Mouse (Mus musculus) monocyte, adult 5-6 weeks (primary cell): ENCODE measurements around the gene Junb. TPM values are rescaled to one million over a fixed set of nuclear protein-coding genes. Genes with fewer than 3 reads are reported as not detected.
A peak's percentile ranks its signal among the peaks of the same experiment; 100 is the strongest.

Experiments
- ATAC-seq: fragments of 153-309, 156-312 bp; replicated peaks from 2 replicates; pipeline ENCODE4 v1.8.0; 2017; ENCODE audit warnings: mild to moderate bottlenecking; ENCODE audit not compliant: low TSS enrichment, insufficient number of reproducible peaks, severe bottlenecking, poor library complexity, low FRiP score
- total RNA-seq: library from RNA; stranded (forward); fragments of 200-1000, 200-491, 200-594 nt; gene quantifications from 3 replicates; pipeline ENCODE4 v1.2.3, GENCODE M21; 2017

The Junb gene
- total RNA-seq, 1 experiment from 2014 or later = 444 TPM

- ATAC-seq = peak; percentile 25
These were observed 2.3 kb downstream of the Junb start for GRCm38 (mm10) chr8:84976031-84976762.

DNA sequence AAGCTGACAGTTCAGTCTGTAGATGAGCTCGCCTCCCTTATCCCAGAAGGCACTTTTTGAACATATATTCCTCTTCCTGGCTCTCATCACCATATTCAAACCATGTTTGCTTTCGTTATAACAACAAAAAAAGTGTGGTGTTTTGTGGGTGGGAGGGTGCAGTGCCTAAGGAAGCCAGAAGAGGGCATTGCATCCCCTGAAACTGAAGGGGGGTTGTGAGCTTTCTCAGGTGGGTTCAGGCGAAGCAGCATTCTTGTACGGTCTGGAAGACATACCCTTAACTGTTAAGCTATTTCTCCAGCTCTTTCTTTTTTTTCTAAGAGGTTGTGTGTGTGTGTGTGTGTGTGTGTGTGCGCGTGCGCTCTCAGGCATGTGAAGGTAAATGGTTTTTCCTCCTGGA, 3.1 kb downstream of the Junb start:
- no peak for ATAC-seq

DNA sequence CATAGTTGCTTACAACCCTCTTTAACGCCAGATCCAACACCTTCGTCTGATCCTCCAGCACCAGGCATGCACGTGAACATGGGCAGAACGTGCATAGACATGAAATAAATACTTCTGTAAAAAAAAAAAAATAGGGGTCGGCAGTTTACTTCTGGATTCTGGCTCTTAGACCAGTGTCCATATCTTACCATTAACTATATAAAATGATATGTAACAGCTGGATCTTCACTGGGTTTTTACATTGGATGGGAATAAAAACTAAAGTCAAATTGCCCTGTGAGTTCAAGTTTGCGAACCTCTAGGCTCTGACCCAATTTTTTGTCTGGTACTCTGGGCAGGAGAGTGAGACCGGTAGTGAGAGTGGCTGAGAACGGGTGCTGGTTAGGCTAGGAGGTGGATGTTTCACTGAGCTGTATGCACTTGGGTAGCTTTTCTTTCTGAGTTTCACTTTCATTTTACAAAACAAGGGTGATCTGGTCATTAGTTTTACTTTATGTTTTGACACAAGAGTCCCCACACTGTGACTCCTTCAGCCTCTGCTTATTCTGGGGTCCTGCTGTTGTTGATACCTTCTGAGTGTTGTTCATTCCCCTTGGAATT, 3.9 kb downstream of the Junb start:
- ATAC-seq = no peak

DNA sequence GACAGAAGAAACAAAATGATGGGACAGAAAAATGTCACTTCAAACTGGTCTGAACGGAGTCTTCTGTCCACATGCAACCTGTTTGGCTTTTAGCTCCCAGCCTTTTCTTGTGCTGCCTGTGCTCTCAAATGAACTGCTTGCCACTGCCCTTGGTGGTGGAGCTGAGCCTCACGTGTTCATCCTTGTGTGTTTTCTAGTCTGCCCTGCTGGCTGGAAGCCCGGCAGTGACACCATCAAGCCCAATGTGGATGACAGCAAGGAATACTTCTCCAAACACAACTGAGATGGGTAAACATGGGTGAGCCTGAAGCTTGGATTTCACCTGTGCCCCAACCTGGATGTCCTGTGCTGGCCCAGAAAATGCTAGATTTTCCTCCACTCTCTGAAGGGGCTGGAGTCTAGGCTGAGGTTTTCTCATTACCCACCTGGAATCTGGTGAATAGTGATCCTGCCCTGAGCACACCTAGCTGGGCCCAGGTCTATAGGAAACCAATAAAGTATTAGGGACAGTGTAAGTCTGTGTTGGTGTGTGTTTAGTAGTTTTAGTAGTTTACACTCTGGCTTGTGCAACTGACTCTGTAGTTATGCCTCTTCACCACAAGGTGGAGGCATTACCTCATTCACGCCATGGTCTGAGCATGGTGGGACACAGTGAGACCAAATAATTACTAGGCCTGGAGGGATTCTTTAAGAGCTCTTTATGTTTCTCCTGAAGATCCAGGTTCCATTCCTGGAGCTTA, 4.5 kb downstream of the Junb start:
- ATAC-seq = 0 out of 2 replicates have a peak, but pooled peaks have one; percentile 15

GRCm38 (mm10) chr8:84973079-84973478, 5.4 kb downstream of the Junb start:
- no peak for ATAC-seq

GRCm38 (mm10) chr8:84970913-84971312, 7.6 kb downstream of the Junb start:
- ATAC-seq = no peak

DNA sequence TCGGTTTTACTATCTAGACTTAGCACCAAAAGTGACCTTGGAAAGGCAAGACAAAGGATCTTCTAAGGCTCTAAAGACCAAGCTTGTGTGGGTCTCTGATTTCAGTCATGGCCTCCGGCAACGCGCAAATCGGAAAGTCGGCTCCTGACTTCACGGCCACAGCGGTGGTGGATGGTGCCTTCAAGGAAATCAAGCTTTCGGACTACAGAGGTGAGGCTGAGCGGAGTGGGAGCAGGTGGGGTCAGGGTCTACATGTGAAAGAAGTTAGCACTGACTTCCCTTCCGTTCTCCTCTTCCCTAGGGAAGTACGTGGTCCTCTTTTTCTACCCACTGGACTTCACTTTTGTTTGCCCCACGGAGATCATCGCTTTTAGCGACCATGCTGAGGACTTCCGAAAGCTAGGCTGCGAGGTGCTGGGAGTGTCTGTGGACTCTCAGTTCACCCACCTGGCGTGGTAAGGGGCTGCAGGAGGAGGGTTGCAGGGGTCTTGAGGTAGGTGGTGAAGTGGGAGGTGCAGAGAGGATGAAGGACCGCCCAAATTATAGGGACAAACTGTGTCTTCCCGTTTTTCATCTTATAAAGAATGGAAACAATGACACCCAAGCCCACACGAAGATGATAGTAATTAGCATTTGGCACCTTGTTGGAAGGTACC, 8.3 kb downstream of the Junb start:
- no peak for ATAC-seq

GRCm38 (mm10) chr8:84969241-84970134, 9.0 kb downstream of the Junb start, which contains the start of the genes Gm49661, Prdx2 and Rnaseh2a:
Gm49661 (minus strand) TSS chr8:84969433.
Prdx2 (plus strand) TSS chr8:84969587.
Rnaseh2a (minus strand) TSS chr8:84969767.
- ATAC-seq = no peak

- 0 out of 2 replicates have a peak, but pooled peaks have one; percentile 10 for ATAC-seq
These were observed 9.9 kb downstream of the Junb start for GRCm38 (mm10) chr8:84968650-84969049.

DNA sequence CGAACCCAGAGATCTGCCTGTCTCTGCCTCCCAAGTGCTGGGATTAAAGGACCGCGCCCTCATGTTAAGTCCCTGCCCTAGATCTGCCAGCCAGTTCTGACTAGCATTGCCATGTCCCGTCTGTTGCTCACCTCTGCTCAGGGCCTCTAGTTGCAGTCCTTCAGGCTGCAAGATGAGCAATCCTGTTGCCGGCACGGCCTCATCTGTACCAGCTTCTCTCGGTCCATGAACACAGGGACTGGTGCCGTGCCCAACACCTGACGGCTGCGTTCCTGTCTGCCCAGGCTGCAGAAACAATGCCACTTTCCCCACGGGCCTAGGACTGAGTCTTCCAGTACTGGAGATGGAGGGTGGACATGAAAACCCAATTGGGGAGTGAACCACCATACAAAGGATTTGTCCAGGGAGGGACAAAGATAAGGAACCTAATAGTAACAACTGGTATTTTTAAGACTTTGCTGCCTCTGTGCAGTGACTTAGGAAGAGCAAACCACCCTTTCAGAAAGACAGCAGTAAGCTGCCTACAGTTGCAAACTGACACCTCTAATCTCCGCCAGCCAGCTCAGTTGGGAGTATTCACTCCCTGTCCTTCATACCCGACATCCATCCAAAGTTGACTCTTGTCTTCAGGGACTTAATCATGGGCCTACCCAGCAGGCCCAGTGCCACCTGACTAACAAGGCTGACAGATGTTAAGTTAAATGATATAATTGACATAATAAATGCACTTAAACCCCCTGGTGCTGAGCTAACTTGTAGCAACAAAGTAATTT, 10.8 kb downstream of the Junb start:
- no peak for ATAC-seq

- ATAC-seq = no peak
These were observed 11.9 kb downstream of the Junb start for GRCm38 (mm10) chr8:84966603-84967002.

DNA sequence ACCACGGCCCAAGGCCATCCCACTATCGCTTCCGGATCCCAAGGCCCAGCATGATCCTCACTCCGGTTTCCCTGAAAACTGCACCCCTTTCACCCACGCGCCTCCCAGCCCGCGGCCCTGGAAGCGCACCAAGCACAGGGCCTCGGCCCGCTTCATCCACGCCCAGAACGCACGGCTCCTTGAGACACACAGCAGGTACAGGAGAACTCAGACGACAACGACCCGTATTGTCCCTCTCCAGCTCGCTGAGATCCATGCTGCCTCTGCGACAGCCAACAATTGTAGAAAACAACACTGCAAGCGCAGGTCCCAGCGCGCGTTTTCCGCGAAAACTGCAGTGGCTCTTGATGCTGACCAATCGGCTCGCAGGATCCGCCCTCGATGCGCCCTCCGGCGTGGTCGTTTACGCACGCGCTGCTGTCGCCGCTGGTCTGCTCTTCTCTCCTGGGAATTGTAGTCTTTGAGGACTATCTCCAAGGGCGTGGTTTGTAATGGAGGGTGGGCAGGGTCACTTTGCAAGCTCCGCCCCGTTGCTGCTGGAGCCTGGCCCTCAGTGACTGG, 12.7 kb downstream of the Junb start:
- peak; percentile 94 for ATAC-seq

GRCm38 (mm10) chr8:84963952-84964351, 14.6 kb downstream of the Junb start:
- ATAC-seq = no peak

GRCm38 (mm10) chr8:84959811-84960210, 18.7 kb downstream of the Junb start:
- no peak for ATAC-seq

DNA sequence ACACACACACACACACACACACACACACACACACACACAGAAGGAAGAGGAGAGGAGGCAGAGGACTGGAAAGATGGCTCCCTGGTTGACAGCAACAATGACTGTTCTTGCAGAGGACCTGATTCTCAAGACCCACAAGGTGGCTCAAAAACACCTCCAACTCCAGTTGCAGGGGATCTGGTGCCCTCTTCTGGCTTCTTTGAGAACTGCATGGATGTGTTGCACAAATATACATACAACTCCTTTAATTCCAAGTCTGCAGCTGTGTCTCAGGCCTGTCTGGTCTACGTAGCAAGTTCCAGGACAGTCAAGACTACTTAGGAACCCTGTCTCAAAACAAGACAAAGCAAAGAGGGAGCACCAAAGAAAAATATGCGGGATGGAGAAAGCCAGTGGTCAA, 21.8 kb downstream of the Junb start:
- ATAC-seq = 0 out of 2 replicates have a peak, but pooled peaks have one; percentile 41

DNA sequence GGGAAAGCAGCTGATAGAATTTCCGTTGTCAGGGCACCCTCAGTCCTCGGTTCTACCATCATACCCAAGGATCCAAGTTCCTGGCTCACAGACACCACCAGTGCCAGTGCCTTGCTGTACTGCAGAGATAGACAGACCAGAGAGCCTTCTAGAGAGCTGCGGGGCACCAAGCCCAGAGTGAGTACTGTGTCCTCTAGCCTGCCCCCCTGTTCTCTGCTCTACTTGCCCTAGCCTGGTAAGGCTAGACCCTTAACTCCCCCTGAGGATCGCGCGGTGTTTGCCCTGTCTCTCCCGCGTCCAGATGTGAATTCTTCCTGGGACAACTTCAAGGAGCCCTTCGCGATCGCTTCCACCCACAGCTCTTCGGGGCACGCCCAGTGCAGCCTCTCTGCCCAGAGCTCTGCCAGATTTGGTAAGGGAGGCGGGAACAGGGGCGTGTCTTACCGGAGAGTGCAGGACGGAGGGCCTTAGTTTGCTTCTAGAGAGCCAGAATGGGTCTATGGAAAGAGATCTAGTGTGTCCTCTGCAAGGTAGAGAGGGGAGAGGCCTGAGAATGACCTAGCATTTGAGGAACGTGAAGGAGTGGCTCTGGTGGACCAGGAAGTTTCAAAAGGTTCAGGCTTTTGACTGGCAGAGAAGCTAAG, 25.8 kb downstream of the Junb start:
- ATAC-seq = peak; percentile 80

GRCm38 (mm10) chr8:84949753-84950152, 28.8 kb downstream of the Junb start:
- no peak for ATAC-seq
